Mouse (Mus musculus): ENCODE data around the gene Nkx2-2. TPM values are rescaled to one million over a fixed set of nuclear protein-coding genes. Genes with fewer than 3 reads are reported as not detected.
"Not testable (repeated sequence)": the region's sequence is repeated elsewhere in the genome, so short reads cannot be mapped to it uniquely, and the experiment has no call there.

Gene Nkx2-2
- total RNA-seq, 2 experiments from 2014 or later = not detected

DNA sequence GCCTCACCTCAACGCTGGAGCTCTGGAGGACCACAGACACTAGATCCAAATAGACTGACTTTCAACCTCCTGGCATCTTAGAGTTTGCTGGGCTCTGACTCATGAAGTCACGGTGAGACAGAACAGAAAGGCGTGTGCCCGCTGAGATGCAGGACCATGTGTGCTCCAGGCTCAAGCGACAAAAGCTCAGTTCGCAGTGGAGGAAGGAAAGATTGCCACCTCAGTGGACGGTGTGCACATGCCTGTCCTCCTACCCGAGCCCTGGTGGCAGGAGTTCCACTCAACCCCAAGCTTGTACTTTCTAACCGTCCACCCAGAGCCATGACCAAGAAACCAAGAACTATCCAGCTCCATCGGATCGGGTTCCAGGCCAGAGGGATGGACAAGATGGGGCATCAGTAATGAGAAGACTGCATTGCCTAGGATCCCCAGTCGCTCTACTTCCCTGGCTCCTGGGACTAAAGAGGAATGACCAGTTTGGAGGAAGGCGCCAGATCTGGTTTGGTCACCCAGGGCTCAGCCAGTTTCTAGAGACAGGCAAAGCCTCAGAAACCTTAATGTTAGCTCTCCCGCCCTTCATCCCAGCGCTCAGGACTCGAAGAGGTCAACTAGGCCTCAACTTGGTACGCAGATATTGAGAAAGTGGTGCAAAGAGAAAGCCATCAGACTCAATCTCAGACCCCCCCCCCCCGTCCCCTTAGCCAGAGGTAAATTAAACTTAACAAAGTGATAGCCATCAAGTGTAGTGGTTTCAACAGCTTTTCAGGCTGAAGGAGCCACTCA is 11.9 kb downstream of the Nkx2-2 start:
- DNase-seq = no peak

DNA sequence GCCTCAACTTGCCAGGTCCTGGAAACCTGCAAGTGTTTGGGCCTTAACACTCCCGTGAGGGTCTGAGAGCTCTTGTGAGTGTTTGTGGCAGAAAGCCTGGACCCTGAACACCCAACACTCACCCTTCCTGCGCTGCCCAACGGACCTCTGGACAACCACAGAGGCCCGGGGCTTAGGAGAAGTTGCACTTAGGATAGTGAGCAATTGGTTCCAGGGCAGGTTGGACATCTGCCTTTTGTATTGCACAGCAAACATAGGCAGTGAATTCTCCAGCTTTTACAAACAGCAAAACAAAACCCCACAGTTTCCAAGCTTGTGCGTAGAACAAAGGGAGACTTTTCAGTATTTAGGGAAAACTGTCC is 12.8 kb downstream of the Nkx2-2 start:
- no peak for DNase-seq

DNA sequence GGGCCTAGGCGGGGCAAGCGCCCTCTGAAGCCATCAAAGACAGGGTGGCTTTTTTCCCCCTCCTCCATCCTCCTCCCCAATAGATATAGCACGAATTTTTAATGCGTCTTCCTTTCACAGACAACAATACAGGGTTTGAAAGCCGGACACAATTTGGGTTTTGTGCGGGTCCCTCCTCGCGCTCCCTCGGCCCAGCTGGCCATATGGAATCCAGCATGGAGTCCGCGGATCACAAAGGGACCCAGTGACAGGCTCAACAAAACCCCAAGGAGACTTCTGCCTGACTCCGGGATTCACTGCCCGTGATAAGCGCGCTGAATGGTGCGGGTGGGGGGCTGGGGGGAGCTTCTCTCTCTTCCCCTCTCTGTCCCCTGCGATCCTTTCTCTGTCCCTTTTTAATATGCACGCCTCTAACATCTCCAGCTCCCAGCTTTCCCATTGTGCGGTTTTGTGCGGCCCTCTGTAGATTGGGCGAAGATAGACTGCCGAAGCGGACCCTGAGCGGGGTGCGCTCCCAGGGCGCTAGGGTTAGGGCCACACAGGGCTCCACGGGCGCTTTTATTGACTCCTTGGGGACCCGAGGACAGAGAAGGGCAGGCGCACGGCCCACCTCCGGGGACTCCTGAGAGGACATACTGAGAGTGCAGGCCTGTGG is 13.3 kb downstream of the Nkx2-2 start:
- DNase-seq = no peak

DNA sequence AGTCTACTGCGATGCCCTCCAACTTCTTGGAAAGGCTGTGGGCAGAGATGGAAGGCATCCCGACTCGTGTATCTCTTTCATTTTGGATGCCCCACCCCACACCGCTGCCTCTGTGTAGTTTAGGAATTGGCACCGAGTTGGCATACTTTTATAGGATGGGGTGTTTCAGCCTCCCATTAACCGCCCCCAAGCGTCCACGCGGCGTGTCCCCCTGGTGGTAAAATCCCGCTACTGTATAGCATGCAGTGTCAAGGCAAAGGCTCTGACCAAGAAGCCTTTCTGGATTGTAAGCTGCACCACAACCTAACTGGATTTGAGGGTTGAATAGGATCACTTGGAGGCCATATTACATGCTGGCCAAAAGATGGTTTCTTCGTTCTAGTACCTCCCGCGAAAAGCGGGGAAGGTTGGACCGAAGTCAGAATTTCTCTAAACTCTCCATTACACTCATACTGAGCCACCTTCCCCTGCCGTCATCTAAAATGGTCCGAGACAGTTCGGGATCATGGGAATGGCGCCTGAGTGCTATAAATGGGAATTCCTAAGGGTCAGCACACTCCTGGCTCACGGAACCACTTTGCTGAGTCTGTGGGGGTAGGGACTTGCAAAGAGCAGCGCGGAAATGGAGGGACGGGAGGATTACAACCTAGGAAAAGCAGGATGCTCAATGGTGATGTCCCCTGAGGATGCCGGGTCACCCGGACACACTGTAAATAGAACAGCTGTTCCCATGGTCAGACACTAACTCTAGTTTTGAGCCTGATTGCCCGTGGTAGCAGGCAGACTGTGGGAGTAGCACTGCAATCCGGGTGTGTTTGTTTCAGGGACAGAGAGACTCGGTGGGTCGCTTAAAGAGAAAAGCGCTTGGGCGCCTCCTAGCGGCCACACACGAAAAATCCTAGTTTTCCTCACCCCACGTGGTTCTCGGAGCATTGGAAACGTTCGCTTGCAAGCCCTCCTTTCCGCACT is 15.7 kb downstream of the Nkx2-2 start:
- DNase-seq = peak; percentile 35

DNA sequence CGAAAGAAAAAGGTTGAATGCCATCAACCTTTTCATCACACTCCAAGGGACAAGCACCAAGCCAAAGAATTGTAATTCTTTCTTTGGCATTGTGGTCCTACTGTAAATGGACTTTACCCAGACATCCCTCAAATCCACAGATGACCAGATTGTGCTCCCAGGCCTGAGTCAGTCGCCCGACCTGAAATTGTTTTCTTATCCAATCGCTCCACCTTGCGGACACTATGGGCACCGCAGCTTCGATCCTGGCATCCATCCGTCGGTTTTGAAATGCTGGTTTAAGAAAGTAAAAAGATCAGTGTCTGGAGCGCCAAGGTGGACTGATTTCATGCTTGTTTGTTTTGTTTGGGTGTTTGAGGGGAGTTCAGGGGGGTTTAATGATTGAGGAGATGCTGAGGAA is 16.4 kb downstream of the Nkx2-2 start:
- peak; percentile 49 for DNase-seq

DNA sequence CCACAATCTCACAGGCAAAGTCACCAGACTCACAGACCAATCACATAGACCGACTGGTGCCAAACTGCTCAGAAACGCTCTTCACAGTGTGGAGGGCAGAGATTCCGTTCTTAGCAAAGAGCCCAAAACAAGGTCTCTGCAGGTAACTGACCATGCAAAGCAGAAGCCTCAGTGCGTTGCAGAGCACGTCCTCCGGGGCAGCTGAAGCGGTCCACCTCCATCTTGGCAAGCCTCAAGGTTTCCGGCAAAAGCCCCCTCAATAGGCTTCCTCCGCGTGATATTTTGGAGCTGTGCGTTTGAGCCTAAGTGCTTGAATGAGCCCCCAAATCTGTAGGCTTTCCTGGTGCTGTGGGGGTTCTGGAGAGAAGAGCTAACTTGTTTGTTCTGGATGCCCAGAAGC is 18.7 kb downstream of the Nkx2-2 start:
- DNase-seq = no peak

DNA sequence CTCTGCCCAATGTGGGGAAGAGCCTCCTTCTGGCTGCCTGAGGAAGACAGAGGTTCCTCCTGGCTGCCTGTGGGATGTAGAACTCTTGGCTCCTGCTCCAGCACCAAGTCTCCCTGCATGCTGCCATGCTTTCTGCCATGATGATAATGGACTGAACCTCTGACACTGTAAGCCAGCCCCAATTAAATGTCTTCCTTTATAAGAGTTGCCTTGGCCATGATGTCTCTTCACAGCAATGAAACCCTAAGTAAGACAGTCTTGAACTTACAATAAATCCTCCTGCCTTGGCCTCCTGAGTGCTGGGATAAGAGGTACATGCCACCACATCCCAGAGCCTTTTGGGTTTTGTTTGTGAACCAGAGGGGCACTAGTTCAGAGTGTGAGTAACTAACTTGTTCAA is 20.3 kb downstream of the Nkx2-2 start:
- no peak for DNase-seq

DNA sequence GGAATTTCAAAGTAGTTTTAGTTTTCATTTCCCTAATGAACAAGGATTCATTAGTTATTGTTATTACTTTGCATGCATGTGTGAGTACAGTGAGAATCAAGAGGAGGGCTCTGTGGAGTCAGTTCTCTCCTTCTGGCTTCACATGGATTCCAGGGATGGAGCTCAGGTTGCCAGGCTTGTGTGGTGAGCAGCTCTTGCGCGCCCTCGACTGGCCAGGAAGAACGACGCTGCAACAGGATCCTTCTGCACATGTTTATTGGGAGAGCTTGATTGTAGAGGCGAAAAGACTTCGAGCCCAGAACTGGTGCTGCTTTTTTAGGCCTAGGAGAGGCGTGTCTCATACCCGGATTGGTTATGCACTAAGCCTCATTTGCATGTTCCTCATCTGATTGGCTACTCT is 23.5 kb downstream of the Nkx2-2 start:
- not testable (repeated sequence) for DNase-seq

DNA sequence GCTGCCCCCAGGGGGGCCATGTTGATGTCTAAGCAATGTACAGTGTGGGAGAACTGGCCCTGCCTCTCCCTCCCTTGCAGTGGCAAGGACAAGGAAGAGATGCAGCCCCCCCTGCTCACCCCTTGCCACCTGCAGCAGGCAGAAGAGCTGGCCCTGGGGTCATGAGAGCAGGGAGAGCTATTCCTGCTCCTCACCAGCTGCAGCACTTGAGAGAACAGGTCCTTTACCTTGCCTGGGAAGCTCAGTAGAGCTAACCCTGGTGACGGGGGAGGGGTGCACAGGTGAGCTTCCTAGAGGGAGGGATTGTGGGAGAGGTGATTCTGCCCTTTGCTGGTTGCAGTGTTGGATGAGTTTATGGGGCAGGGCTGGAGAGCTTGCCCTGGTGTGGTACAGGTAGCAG is 28.2 kb downstream of the Nkx2-2 start:
- DNase-seq = no peak

DNA sequence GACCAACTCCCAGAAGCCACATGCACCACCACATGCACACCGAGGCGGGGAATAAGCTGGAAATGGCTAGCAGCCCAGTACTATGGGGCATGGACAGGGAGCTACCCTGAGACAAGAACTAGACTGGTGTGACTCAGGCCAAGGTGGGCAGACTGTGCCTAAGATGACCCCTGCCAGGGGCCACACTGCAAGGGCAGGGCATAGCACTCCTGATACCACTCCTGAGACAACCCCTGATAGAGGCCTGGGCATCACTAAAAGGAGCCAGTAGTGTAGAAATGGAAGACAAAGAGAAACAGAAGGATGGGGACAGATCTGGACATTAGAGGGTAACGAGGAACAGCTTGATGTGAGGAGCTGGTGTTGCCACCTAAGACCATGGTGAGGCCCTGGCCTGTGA is 28.7 kb downstream of the Nkx2-2 start:
- no peak for DNase-seq

DNA sequence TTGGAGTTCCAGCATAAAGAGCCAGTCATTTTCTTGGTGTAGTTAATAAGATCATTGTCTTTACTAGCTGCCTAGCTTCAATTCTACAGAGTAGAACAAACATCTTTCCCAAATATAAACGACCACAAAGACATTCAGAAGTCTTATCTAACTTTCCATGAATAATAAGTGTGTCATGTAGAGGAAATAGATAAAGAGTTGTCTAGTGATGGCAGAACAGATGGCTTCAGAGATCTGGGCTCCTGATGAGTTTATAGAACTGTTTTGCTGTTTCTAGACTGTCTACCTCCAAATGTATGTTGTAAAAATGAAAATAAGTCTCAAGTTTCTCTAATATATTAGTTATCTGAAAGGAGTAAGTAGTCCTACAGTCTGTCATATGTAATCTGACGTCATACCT is 41.5 kb downstream of the Nkx2-2 start:
- no peak for DNase-seq

Other genes starting within 250 kb of the Nkx2-2 start
- gene Xrn2, start 181.2 kb downstream of the Nkx2-2 start, total RNA-seq (2021) = 10 to 100 TPM; 10.9 to 12.2 TPM
- gene Nkx2-4, start 108.8 kb downstream of the Nkx2-2 start, total RNA-seq (2021) = not detected
- gene Pax1, start 167.7 kb upstream of the Nkx2-2 start, total RNA-seq (2021) = not detected